Mouse (Mus musculus) ovary, postnatal 36 days (tissue): Measurements from ENCODE around the gene Zbtb9.
A peak's percentile ranks its signal among the peaks of the same experiment; 100 is the strongest.

Source experiments
- DNase-seq: peaks from one replicate; pipeline ENCODE4 v3.0.0; 2022; ENCODE audit warnings: low spot score, mixed read lengths

Zbtb9 gene

GRCm38 (mm10) chr17:27040304-27041045 lies 67.5 kb downstream of the Zbtb9 start:
- DNase-seq, result no peak

- DNase-seq, result no peak
These were observed 68.2 kb downstream of the Zbtb9 start for GRCm38 (mm10) chr17:27041046-27041786.

GRCm38 (mm10) chr17:27041787-27042055 lies 68.8 kb downstream of the Zbtb9 start:
- no peak for DNase-seq

- no peak for DNase-seq
These were observed 69.9 kb downstream of the Zbtb9 start for GRCm38 (mm10) chr17:27042840-27043239.

- no peak for DNase-seq
These were observed 72.2 kb downstream of the Zbtb9 start for GRCm38 (mm10) chr17:27045164-27045563.

GRCm38 (mm10) chr17:27047762-27048444 lies 74.9 kb downstream of the Zbtb9 start:
- no peak for DNase-seq

- DNase-seq, result no peak
These were observed 75.7 kb downstream of the Zbtb9 start for GRCm38 (mm10) chr17:27048445-27049239.

- DNase-seq, result no peak
These were observed 77.9 kb downstream of the Zbtb9 start for GRCm38 (mm10) chr17:27050853-27051252.

GRCm38 (mm10) chr17:27051514-27051913 lies 78.5 kb downstream of the Zbtb9 start:
- no peak for DNase-seq

- DNase-seq, result peak; percentile 60
These were observed 83.2 kb downstream of the Zbtb9 start for GRCm38 (mm10) chr17:27056170-27056569.

- DNase-seq, result peak; percentile 77
These were observed 84.0 kb downstream of the Zbtb9 start, which contains the start of gene Itpr3 for GRCm38 (mm10) chr17:27056812-27057516. Gene Itpr3, plus strand, starts transcription at chr17:27057304.

- DNase-seq, result no peak
These were observed 84.6 kb downstream of the Zbtb9 start for GRCm38 (mm10) chr17:27057517-27058055.
